Mouse (Mus musculus) T-helper 17 cell (primary cell): ENCODE data around the gene Rps19bp1.

Experiments used
- in situ Hi-C, 2 experiments: fragments of 300-600 bp; cut with MboI, MseI; formaldehyde crosslinking; loops; 1 replicate in 1 of 2; 2 replicates in 1 of 2; pipeline ENCODE4 v1.15.1; 2025; ENCODE audit warnings: high pct_unique_total_duplicates in 2 of 2

Rps19bp1 gene

DNA sequence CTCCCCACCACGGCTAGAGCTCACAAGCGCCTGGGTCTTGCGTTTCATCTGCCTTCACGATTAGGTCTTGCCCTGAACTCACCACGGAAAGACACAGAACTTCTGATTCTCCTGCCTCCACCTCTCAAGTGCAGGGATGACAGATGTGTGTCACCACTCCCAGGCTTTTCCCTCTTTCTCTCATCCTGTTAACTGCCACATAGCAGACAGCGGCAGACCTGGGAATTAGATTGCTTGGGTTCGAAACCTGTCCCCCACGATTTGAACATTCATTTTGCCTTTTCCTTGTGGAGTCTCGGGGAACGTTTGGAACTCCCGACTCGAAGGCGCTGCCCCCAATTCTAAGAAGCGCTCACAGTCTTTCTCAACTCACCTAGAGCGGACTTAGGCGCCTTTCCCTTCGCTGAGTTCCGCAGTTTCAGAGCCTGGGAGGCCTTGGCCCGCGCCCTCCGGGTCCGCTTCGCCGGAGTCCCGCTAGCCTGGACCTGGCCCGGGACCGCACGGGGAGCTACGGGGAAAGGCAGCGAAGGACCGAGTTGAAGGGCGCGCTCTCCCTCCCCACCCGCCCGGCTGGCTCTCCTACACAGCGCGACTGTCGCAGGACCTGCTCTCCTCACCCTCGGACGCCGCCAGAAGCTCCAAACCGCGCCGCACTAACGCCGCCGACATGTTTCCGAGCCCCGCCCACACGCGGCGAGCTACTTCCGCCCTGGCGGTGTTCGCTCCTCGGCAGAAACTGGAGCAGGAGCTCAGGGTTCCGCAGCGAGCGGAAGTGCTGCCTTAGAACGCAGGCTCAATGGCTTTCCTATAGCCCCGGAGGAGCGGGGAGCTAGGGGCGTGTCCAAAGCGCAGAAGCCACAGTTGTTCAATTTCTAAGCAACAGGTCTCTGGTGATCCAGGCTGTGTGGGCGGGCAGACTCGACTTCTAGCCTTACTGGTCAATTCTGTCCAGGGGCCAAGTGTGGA lies at the start of gene Rps19bp1:
Gene Rps19bp1, minus strand, starts transcription at position 706 of the 966 bp plus-strand sequence.
- in situ Hi-C loops: loop anchor here in 1 of 2 experiments (10.0 to 25.0 kb wide), 2 partner anchors 1323 to 1581 kb away; partner anchors contain the start of gene Ep300

- in situ Hi-C loops: no loop called here
Measured at GRCm38 (mm10) chr15:80306146-80306545, 42.0 kb upstream of the Rps19bp1 start.

GRCm38 (mm10) chr15:80304188-80304587 lies 40.1 kb upstream of the Rps19bp1 start:
- in situ Hi-C loops: no loop called here

GRCm38 (mm10) chr15:80303779-80304178 lies 39.7 kb upstream of the Rps19bp1 start:
- in situ Hi-C loops: no loop called here

- in situ Hi-C loops: loop anchor here (5.0 kb wide), 2 partner anchors 400 to 570 kb away; no protein-coding TSS in a partner anchor
Measured at GRCm38 (mm10) chr15:80297146-80297545, 33.0 kb upstream of the Rps19bp1 start.

DNA sequence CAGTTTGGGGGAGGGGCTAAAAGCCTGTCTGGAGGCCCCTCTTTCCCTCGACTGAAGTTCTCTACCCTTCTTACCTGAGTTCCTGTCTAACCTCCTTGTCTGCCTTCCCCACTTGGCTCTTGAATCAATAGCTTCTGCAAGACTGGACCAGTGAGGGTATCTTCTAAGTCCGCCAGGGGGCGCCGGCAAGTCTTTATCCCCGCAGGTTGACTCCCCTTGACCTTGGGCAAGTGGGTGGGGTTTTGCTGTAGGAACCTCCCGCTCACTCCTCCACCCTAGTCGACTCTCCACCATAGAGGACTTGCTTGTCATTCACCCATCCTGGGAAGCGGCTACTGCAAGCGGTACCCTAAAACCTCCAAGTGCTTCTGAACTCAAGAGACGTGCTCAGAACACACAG lies 25.3 kb upstream of the Rps19bp1 start:
- in situ Hi-C loops: no loop called here

DNA sequence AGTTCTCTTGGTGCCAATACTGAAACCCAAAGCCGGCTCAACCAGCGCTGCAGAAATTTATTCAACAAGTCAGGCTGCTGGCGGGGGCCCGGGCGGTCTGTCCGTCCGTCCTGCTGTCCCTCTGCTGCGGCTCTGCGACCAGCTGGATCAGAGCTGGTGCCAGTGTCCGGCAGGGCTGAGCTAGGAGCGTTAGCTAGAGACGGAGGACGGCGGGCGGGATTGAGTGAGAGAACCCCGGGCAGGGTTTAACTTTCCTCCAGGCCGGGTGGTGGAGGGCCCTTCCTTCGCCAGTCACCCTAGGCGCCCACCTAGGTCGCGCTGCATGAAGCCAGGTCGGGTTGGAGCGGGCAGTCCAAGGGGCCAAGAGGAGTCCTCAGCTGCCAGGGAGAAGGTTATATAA lies 23.9 kb upstream of the Rps19bp1 start:
- in situ Hi-C loops: no loop called here

- in situ Hi-C loops: no loop called here
Measured at GRCm38 (mm10) chr15:80286851-80287415, 22.8 kb upstream of the Rps19bp1 start, which contains the start of gene Cacna1i. TSS of gene Cacna1i (plus strand) at chr15:80287238.

DNA sequence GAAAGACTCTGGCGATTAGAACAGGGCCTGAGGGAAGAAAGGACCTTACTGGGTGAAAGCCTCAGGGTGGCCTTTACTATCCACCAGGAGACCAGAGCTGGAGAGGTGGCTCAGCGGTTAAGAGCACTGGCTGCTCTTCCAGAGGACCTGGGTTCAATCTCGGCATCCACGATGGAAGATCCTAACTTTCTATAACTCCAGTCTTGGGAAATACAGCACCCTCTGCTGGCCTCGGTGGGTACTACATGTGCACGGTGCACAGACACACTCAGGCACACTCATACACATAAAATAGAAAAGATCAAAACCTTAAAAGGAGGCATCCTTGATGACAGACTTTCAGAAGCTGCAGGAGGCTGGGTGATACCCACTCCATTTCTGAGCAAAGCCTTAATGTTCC lies 16.5 kb upstream of the Rps19bp1 start:
- in situ Hi-C loops: loop anchor here (5.0 kb wide), 2 partner anchors 402 to 417 kb away; no protein-coding TSS in a partner anchor

GRCm38 (mm10) chr15:80279053-80279452 lies 14.9 kb upstream of the Rps19bp1 start:
- in situ Hi-C loops: no loop called here

DNA sequence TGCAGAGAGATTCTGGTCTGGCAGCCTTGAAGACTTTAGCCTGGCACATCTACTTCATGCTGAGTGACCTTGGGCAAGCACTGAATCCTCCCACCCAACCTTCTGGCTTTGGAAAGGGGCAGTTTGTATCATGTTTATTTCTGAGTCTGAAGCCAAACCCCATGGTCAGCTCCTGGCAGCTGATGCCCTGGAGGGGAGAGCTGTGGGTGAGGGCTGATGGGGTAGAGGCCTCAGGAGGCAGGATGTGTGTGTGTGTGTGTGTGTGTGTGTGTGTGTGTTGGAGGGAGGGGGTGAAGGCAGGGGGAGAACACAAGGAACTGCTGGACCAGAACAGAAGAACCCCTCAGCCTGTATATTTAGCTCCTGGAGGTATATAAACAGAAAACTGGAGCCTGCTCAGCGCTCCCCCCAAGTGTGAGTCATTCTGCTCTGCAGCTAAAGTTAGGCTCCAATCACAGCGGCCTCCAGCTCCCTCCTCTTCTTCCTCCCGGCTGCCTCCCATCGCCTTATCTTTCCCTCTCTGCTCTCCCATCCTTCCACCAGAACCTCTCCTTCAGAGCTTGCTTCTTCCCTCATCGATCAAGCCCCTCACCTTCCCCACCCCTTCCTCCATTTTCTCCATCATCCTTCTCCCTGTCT lies 14.1 kb upstream of the Rps19bp1 start:
- in situ Hi-C loops: no loop called here

GRCm38 (mm10) chr15:80277625-80278024 lies 13.5 kb upstream of the Rps19bp1 start:
- in situ Hi-C loops: no loop called here

DNA sequence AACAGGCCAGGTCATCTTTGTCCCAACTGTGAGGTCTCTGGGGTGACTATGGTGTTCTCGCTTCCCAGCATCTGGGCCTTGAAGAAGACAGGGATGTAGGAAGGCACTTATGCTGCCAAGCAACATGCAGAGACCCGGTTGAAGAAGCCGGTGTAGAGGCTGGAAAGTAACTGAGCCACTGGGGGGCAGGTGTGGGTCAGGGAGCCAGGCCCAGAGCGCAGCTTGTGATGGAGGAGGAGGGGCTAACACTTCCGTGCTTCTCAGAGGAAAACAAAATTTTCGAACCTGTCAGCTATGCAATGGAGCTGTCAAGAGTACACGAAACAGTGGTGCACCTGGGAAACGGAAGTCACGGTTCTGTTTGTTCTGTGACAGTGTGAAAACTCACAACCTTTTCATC lies 13.0 kb upstream of the Rps19bp1 start:
- in situ Hi-C loops: no loop called here

DNA sequence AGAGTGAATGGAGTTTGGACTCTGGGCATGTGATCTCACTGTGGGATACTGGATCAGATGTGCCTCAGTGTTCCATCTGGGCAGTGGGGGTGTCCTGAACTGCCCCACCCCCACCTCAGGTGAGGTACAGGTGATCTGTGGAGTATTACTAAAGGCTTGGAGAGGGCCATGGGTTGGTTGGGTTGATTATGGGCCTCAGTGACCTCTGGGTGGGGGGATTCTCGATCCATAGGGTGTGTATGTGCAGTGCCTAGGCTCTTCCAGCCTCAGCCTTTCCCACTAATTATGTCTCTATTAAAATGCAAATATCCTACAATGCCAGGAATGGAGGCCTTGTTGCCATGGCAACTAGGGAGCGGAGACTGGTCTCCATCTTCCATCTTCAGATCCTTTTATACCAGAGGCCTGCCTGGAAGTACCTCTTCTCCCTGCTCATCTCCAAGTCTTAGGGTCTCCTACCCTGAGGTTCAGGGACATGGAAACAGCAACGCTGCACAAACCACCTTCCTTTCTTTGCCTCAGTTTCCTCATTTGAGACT lies 7.8 kb upstream of the Rps19bp1 start:
- in situ Hi-C loops: loop anchor here in 1 of 2 experiments (25.0 kb wide), 1 partner anchor 1315 kb away; the partner anchor contains the start of gene Ep300

- in situ Hi-C loops: loop anchor here (5.0 to 25.0 kb wide), 3 partner anchors 49 to 1579 kb away; partner anchors contain the start of gene Ep300 (in 1 of the 2)
Measured at GRCm38 (mm10) chr15:80266281-80266680, 2.2 kb upstream of the Rps19bp1 start.

DNA sequence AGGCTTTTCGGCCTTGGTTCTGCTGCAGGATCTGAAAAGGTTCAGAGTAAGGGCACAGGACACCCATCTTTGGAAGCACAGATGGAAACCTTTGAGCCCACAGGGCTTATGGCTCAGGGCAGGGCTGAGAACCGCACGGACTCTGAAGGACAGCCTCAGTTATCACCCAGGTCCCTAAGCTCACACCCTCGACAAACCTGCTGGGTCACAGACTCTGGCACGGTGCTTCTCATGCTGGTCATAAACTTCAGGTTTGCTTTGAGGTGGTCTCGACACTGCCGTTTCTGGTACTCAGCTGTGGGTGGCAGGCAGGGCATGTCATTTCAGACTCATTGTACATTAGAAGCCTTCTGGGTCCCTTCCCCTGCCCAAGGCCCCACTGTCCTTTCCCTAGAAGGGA lies 3.0 kb downstream of the Rps19bp1 start:
- in situ Hi-C loops: loop anchor here in 1 of 2 experiments (10.0 to 25.0 kb wide), 2 partner anchors 1326 to 1584 kb away; partner anchors contain the start of gene Ep300

GRCm38 (mm10) chr15:80260677-80261076 lies 3.4 kb downstream of the Rps19bp1 start:
- in situ Hi-C loops: loop anchor here in 1 of 2 experiments (10.0 to 25.0 kb wide), 2 partner anchors 1327 to 1584 kb away; partner anchors contain the start of gene Ep300

DNA sequence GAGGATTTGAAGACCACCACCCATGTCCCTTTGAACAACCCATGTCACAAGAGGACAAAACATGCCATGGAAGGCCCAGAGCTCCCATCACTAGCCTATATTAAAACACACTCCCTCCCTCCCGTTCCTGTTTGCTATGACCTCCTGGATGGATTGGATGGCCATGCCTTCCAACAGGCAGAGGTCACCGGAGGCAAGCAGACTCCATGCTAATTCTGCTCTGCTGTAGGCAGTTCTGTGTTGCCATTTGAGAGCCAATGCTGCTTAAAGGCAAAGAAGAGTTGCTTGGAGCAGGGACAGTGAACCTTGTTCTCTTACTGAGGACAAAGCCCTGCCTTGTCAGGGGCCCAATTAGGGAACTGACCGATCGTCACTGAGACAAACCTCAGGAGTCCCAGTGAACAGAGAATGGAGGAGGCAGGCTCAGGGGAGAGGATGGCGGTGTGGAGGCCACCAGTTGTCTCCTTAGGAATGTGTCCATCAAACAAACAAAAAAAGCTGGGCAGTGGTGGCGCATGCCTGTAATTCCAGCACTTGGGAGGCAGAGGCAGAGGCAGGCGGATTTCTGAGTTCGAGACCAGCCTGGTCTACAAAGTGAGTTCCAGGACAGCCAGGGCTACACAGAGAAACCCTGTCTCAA lies 4.6 kb downstream of the Rps19bp1 start:
- in situ Hi-C loops: loop anchor here (10.0 to 25.0 kb wide), 3 partner anchors 1328 to 1585 kb away; partner anchors contain the start of genes Ep300 (in 1 of the 2) and Tef (in 1 of the 2)

DNA sequence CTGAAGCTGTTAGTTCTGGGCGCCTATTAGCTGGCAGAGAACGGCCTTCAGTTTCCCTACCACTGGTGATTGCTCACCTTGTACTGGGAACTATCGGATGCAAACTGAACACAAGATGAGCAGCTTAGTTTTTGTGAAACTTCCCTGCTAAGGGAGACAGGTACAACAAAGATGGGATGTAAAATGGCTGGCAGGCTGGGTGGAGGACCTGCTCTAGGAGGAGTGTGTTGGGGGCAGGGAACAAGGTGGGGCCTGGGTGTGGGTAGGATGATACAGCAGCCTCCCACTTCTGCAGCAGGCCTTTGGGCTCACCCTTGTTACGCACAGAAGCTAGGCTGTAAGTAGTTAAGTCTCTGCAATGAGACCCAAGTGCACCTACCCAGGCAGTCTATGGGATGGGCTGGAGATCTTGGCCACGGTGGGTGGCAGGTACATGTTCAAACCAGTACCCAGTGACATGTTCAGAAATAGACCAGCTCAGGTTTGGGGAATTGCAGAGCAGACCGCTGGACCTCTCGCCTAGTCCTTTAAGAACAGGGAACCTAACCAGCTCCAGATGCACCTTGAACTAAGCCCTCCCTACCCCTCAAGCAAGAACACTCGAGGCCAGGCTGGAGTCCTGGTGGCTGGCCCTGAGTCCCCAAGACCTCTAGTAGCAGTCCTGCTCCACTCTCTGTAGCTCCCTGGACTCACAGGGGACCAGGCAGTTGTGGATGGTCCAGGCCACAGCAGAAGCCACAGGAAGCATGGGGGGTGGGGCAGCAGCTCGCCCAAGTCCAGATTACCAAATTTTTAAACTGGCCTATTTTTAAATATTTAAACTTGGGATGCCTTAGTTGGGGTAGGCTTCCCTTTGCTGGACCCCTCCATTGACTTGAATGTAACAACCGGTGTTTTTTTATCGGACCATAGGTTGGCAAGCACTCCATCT lies 5.6 kb downstream of the Rps19bp1 start:
- in situ Hi-C loops: loop anchor here (10.0 to 25.0 kb wide), 2 partner anchors 1329 to 1546 kb away; partner anchors contain the start of genes Ep300 (in 1 of the 2) and Tef (in 1 of the 2)
